Mouse (Mus musculus): ENCODE data around the gene Gsc. TPM values are rescaled to one million over a fixed set of nuclear protein-coding genes. Genes with fewer than 3 reads are reported as not detected.

The Gsc gene
- total RNA-seq (2014; fragmentation: Nextera tagmentation) (not detected in 2 replicates), total RNA-seq (2017) (not detected in 2 replicates), polyA plus RNA-seq (2012) (not detected in 2 replicates)

DNA sequence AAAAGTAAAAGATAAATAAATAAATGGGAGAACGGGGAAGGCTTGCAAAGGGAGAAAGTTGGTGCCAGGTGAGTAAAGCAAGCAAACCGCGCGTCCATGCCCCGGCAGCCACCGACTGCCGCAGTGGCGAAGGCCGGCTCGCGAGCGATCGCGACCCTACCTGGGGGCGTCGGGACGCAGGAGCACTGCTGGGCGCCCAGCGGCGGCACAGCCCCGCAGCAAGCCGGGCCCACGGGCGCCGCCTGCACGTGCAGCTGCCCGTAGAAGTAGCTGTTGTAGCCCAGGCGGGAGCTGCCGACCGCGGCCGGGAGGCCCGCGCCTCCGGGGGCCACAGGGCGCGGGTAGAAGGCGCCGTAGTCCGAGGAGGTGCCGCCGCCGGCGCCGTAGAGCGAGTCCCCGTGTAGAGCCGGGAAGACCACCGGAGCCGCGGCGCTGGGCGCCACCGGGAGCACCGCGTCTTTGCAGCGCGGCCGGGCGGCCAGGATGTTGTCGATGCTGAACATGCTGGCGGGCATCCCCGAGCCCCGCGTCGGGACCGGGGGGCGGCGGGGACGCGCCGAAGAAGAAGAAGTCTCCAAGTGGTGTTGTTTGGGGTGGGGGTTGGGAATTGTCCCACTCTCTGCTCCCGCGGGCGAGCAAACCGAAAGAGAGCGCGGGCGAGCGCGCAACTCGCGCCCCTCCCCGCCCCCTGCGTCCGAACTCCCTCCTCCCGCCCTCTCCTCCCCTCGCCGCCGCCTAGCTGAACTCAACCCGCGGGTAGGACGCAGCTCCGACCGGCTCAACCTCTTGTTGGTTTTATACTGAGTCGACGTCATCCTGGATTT lies at the start of gene Gsc:
Gene Gsc, minus strand, starts transcription at position 730 of the 824 bp plus-strand sequence.
- TF ChIP-seq GATA2 (IDR thresholded peaks at IDR 0.05; ENCODE audit: borderline replicate concordance, low read depth, low read length) (no peak), CTCF (IDR thresholded peaks at IDR 0.05; ENCODE audit: low read depth, low read length) (no peak), TAL1 (conservative IDR thresholded peaks at IDR 0.05; ENCODE audit: low read depth, low read length) (no peak), POLR2AphosphoS5 (IDR thresholded peaks at IDR 0.05; ENCODE audit: insufficient replicate concordance, low read depth, low read length) (no peak), GATA1 (IDR thresholded peaks at IDR 0.05; ENCODE audit: borderline replicate concordance, low read length) (no peak)
- Histone ChIP-seq H3K27me3 (ENCODE audit: insufficient read depth, low read length) (no peaks in the 10 kb centered on the region; the same call in 1 of the 2 replicates), H3K4me1 (ENCODE audit: insufficient read depth, low read depth, low read length) (no peaks in the 10 kb centered on the region), H3K9me3 (replicated peaks) (peaks cover 77% of the 10 kb centered on the region), H3K4me3 (ENCODE audit: low read depth, low read length) (peak within 1 kb of the TSS; percentile 27; the same call in 1 of the 2 replicates), H3K36me3 (replicated peaks) (no peaks in the 10 kb centered on the region)
- ATAC-seq (ENCODE audit: extremely low read depth, insufficient number of reproducible peaks, low FRiP score, poor library complexity, severe bottlenecking) (no peak), DNase-seq (ENCODE audit: low spot score) (no peak)

DNA sequence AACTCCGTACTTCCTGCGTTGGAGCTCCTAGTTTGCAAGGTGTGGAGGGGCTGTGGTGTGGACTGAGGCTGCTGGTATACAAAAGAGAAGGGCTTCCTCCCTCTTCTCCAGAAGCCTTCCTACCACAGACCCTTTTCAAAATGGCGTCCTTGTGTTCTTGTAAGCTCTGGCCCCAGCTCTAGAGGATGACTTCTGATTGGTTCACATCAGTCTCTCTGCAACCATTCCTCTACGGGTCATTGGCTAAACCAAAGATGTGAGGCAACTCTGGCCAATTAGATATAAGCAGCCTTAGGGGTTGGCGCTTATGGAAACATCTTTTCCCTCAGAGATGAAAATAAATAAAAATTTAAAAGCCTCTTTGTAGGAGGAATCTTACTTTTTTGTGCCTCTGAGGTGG lies 46.6 kb upstream of the Gsc start:
- Histone ChIP-seq H3K4me1 (ENCODE audit: insufficient read depth, low read depth, low read length) (no peaks in the 10 kb centered on the region), H3K36me3 (replicated peaks) (no peaks in the 10 kb centered on the region), H3K27me3 (ENCODE audit: insufficient read depth, low read length) (no peaks in the 10 kb centered on the region), H3K4me3 (ENCODE audit: low read depth, low read length) (no peak overlapping the region), H3K9me3 (replicated peaks) (peaks cover 70% of the 10 kb centered on the region)
- TF ChIP-seq POLR2AphosphoS5 (IDR thresholded peaks at IDR 0.05; ENCODE audit: insufficient replicate concordance, low read depth, low read length), result no peak
- TF ChIP-seq TAL1 (conservative IDR thresholded peaks at IDR 0.05; ENCODE audit: low read depth, low read length), result no peak
- TF ChIP-seq GATA1 (IDR thresholded peaks at IDR 0.05; ENCODE audit: borderline replicate concordance, low read length), result no peak
- no peak for TF ChIP-seq CTCF (IDR thresholded peaks at IDR 0.05; ENCODE audit: low read depth, low read length)
- TF ChIP-seq GATA2 (IDR thresholded peaks at IDR 0.05; ENCODE audit: borderline replicate concordance, low read depth, low read length), result no peak
- no peak for DNase-seq (ENCODE audit: low spot score)
- no peak for ATAC-seq (ENCODE audit: extremely low read depth, insufficient number of reproducible peaks, low FRiP score, poor library complexity, severe bottlenecking)

DNA sequence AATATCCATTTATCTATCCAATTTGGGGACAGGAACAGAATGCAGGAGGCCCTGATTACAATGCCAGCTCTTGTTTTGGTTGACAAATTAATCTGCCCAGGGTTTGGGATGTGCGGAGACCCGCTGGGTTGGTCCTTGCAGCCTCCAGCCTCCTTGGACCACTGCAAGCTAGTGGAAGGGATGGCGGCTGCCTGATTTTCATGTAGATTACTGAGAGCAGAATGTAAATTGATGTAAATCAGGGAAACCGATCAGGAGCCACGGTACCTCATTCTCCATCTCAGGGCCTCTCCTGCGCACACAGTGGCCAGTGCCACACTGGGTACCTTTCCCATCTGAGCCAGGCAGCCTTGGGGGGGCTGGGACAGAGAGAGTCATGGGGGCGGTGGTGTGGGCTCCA lies 34.8 kb upstream of the Gsc start:
- TF ChIP-seq TAL1 (conservative IDR thresholded peaks at IDR 0.05; ENCODE audit: low read depth, low read length), result no peak
- ATAC-seq (ENCODE audit: extremely low read depth, insufficient number of reproducible peaks, low FRiP score, poor library complexity, severe bottlenecking) (no peak), DNase-seq (ENCODE audit: low spot score) (no peak)
- Histone ChIP-seq H3K4me3 (ENCODE audit: low read depth, low read length) (no peak overlapping the region), H3K9me3 (replicated peaks) (peaks cover 77% of the 10 kb centered on the region), H3K4me1 (ENCODE audit: insufficient read depth, low read depth, low read length) (no peaks in the 10 kb centered on the region), H3K36me3 (replicated peaks) (no peaks in the 10 kb centered on the region), H3K27me3 (ENCODE audit: insufficient read depth, low read length) (no peaks in the 10 kb centered on the region)

DNA sequence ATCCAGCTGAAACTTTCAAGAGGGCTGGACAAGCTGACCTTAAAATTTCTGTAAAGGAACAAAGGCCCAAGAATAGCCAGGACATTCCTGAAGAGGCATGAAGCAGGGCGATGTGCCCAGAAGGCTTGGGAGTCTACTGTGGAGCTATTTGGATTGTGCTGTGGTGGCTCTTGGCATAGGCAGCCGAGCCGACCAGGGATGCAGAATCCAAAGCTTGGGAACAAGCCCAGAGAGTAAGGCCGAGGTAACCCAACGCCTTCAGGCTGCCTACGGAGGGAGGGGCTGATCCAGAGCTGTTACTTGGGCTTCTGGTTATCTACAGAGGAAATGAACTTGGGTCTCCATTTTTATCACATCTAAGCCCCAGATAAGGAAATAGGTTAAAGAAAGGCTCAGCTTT lies 18.9 kb upstream of the Gsc start:
- ATAC-seq (ENCODE audit: extremely low read depth, insufficient number of reproducible peaks, low FRiP score, poor library complexity, severe bottlenecking), result no peak
- Histone ChIP-seq H3K4me3 (ENCODE audit: low read depth, low read length) (no peak overlapping the region), H3K36me3 (replicated peaks) (no peaks in the 10 kb centered on the region), H3K27me3 (ENCODE audit: insufficient read depth, low read length) (no peaks in the 10 kb centered on the region), H3K9me3 (replicated peaks) (peaks cover 83% of the 10 kb centered on the region), H3K4me1 (ENCODE audit: insufficient read depth, low read depth, low read length) (no peaks in the 10 kb centered on the region)
- no peak for DNase-seq (ENCODE audit: low spot score)
- no peak for TF ChIP-seq TAL1 (conservative IDR thresholded peaks at IDR 0.05; ENCODE audit: low read depth, low read length)

DNA sequence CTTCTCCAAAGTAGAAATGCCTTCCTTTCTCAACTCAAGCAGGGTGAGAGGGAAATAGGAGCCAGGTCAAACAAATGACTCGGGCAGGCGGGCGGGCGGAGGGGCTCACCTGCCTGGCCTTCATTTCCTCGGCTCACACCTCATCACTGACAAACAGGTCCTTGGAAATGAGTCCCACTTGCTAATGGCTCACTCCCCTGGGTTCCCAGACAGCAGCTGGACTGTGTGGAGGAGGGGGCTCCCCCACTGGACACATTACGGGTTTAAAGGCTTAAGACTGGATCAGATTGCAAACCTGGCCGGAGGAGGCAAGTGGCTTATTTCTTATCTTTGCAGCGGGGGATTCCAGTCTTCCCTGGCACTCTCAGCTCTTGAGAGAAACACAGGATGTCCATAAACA lies 13.1 kb upstream of the Gsc start:
- DNase-seq (ENCODE audit: low spot score), result no peak
- Histone ChIP-seq H3K27me3 (ENCODE audit: insufficient read depth, low read length) (no peaks in the 10 kb centered on the region), H3K36me3 (replicated peaks) (no peaks in the 10 kb centered on the region), H3K4me1 (ENCODE audit: insufficient read depth, low read depth, low read length) (no peaks in the 10 kb centered on the region), H3K4me3 (ENCODE audit: low read depth, low read length) (no peak overlapping the region), H3K9me3 (replicated peaks) (peaks cover 87% of the 10 kb centered on the region)
- no peak for ATAC-seq (ENCODE audit: extremely low read depth, insufficient number of reproducible peaks, low FRiP score, poor library complexity, severe bottlenecking)
- TF ChIP-seq CTCF (IDR thresholded peaks at IDR 0.05; ENCODE audit: low read depth, low read length) (no peak), GATA2 (IDR thresholded peaks at IDR 0.05; ENCODE audit: borderline replicate concordance, low read depth, low read length) (no peak), GATA1 (IDR thresholded peaks at IDR 0.05; ENCODE audit: borderline replicate concordance, low read length) (no peak), POLR2AphosphoS5 (IDR thresholded peaks at IDR 0.05; ENCODE audit: insufficient replicate concordance, low read depth, low read length) (no peak), TAL1 (conservative IDR thresholded peaks at IDR 0.05; ENCODE audit: low read depth, low read length) (no peak)

- Histone ChIP-seq H3K36me3 (replicated peaks) (no peaks in the 10 kb centered on the region), H3K4me1 (ENCODE audit: insufficient read depth, low read depth, low read length) (no peaks in the 10 kb centered on the region), H3K27me3 (ENCODE audit: insufficient read depth, low read length) (no peaks in the 10 kb centered on the region), H3K9me3 (replicated peaks) (peaks cover 86% of the 10 kb centered on the region), H3K4me3 (ENCODE audit: low read depth, low read length) (no peak overlapping the region)
- TF ChIP-seq GATA2 (IDR thresholded peaks at IDR 0.05; ENCODE audit: borderline replicate concordance, low read depth, low read length) (no peak), TAL1 (conservative IDR thresholded peaks at IDR 0.05; ENCODE audit: low read depth, low read length) (no peak), POLR2AphosphoS5 (IDR thresholded peaks at IDR 0.05; ENCODE audit: insufficient replicate concordance, low read depth, low read length) (no peak), CTCF (IDR thresholded peaks at IDR 0.05; ENCODE audit: low read depth, low read length) (no peak), GATA1 (IDR thresholded peaks at IDR 0.05; ENCODE audit: borderline replicate concordance, low read length) (no peak)
- ATAC-seq (ENCODE audit: extremely low read depth, insufficient number of reproducible peaks, low FRiP score, poor library complexity, severe bottlenecking) (no peak), DNase-seq (ENCODE audit: low spot score) (no peak)
These were observed 12.0 kb upstream of the Gsc start for GRCm38 (mm10) chr12:104485161-104485560.

Data from G1E (cell line).